Mouse (Mus musculus) embryonic fibroblast, embryonic 13.5 days (primary cell): ENCODE measurements around the gene Atp5d.

Source experiments
- CTCF ChIP-seq: IDR thresholded peaks from 2 replicates; pipeline ENCODE4 v1.5.1; 2011; ENCODE audit warnings: mild to moderate bottlenecking, control low read depth, low read length, moderate library complexity, borderline replicate concordance; ENCODE audit not compliant: insufficient read depth
- POLR2A ChIP-seq: IDR thresholded peaks from 2 replicates; pipeline ENCODE4 v1.6.1; 2011; ENCODE audit warnings: low read depth, mild to moderate bottlenecking, control low read depth, low read length, moderate library complexity

DNA sequence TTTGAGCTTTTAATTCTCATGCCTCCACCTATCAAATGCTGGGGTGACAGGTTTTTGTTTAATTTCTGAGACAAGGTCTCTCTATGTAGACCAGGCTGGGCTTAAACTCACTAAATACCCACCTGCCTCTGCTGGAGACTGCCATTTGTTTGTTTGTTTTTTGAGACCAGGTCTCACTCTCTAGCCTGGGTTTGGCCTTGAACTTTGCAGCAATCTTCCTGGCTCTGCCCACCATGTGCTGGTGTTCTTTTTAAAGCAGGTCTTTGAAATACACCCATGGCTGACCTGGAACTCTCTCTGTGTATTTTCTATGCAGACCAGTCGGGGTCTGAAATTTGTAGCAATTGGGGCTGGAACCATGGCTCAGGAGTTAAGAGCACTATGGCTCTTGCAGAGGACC, 2.8 kb upstream of the Atp5d start:
- TF ChIP-seq CTCF (no peak), POLR2A (no peak)
